Mouse (Mus musculus): Measurements from ENCODE around the gene Nbas.

Nbas gene

DNA sequence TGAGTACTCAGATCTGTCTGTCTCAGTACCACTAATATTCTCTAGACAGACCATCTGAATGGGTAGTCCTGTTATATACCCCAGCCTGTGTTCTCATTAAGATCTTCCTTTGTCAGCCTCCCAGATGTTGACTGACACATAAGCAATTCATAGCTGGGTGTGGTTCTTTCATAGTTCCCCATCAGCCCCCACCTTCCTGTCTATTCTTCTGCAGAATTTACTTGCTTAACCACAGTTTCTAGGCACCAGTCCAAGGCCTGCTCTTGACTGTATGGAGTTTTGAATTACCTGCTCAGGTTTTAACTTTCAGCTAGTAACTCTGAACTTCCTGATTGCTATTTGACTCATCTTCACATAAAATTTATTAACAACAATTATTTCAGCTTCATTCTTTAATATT is 141.3 kb downstream of the Nbas start:
- DNase-seq, result no peak

DNA sequence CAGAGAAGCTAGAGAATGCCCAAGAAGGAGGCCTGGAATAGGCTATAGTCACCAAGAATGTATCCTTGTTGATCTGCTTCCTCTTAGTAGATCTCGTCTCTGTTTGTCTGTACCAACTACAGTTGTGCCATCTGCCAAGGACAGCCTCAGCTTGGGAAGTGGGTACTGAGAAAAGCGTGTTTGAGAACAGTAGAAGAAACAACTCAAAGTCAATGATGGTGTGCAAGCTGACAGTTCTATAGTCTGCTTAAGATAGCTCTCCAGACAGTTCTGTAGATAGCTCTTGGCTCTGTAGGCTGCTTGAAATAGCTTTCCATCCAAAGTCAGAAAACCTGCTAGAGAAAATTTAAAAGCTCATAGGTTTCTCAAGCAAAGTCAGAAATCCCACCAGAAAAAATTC is 149.7 kb downstream of the Nbas start:
- no peak for DNase-seq

- DNase-seq, result no peak
These were observed 161.3 kb downstream of the Nbas start for GRCm38 (mm10) chr12:13430219-13430618.

DNA sequence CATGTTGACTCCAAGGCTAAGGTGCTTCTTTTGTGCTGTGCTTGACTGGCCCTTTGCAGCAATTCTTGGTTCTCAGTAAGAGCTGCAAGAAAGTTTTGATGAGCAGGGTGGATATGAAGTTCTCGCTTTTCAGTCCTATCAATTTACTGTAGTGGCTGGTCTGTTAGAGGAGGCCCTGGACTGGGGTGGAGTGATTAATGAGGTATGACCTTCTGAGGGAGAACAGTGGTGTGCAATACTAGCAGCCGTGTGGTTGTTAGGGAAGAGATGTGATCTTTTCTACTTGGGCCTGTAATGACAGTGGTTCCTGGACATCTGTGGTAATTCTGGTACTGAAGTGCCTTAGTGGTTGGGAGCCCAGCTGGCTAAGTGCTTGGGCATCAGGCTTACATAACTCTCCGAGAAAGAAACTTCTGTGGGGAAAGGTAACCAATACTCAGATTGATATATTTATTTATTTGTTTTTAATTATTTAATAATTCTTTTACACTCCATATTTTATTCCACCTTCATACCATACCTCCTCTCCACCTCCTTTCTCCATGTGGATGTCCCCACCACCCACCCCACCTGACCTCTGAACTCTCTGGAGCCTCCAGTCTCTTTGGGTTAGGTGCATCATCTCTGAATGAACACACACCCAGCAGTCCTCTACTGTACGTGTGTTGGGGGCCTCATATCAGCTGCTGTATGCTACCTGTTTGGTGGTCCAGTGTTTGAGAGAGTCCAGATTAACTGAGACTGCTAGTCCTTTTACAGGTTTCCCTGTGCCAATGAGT is 175.9 kb downstream of the Nbas start:
- DNase-seq, result no peak

GRCm38 (mm10) chr12:13445486-13446065 is 176.6 kb downstream of the Nbas start:
- no peak for DNase-seq

DNA sequence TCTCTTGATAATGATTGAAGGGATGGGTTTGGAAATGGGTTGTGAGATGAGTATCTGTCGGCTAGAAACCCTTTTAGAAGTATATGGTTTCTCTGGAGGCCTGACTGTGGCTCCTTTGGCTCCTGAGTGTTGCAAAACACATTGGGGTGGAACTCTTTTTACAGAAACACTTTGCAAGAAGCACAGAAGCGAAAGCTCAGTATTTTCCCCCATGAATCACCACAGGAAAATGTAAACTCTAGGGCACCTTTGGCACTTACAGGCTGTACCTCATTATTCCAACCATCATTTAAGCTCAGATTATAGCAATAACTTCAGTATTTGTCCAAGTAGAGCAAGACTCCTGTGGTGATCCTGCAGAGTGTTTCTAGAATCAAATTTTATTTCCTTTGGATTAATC is 180.0 kb downstream of the Nbas start:
- no peak for DNase-seq

- no peak for DNase-seq
These were observed 183.1 kb downstream of the Nbas start for GRCm38 (mm10) chr12:13452050-13452449.

- DNase-seq, result no peak
These were observed 191.4 kb downstream of the Nbas start for GRCm38 (mm10) chr12:13460223-13460853.

GRCm38 (mm10) chr12:13461558-13462153 is 192.7 kb downstream of the Nbas start:
- no peak for DNase-seq

DNA sequence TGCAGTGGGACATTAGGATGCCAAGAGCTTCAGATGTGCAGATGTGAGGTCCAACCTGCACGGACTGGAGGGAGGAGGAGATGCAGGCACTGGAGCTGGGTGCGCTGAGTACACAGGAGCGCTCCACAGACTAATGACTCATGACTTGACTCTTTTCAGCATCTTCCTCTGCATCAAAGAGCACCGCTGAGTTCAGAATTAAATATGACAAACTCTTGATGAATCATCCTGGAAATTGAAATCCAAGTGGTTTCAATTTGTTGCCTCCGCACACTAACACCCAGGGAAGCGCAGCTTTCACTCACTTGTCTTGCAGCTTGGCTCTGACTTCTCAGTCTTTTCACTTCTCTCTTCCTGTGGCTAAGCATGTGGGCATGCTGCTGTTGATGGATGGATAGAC is 193.5 kb downstream of the Nbas start:
- no peak for DNase-seq

DNA sequence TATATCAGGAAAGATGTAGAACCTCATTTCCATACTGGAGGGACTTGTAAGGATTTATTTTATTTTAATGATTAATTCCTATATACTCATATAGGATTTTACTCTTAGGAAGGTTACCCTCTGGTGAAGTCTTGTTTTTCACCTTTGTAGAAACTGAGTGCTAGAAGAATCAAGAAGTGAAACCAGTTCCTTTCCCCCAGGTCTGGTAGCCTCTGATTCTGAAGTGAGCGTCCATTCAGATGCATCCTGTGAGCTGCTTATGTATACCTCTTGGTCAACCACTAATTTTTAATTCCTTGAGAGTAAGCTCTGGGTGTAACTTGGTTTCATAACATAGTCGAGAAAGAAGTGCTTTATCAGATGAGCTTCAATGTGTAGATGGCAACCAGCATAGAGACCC is 196.6 kb downstream of the Nbas start:
- no peak for DNase-seq

GRCm38 (mm10) chr12:13474881-13475280 is 205.9 kb downstream of the Nbas start:
- no peak for DNase-seq

DNA sequence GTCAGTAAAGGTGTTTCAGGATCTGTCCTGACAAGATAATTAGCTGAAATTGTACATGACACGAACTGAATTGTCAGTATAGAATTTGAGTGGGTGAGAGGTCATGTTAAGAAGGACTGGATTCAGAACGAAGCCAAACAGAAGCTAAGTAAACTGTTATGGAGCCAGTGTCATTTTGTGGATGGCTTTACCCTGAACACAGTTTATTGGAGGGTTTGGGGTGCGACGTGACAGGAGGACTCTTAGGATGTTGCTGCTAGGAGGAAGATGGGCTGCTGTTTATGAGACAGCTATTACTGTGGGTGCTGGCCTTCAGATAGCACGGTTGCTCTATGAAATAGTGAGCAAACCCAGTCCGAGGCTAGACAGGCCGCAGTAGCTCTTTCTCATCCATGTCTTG is 210.2 kb downstream of the Nbas start:
- no peak for DNase-seq

GRCm38 (mm10) chr12:13486278-13486677 is 217.3 kb downstream of the Nbas start:
- DNase-seq, result no peak

DNA sequence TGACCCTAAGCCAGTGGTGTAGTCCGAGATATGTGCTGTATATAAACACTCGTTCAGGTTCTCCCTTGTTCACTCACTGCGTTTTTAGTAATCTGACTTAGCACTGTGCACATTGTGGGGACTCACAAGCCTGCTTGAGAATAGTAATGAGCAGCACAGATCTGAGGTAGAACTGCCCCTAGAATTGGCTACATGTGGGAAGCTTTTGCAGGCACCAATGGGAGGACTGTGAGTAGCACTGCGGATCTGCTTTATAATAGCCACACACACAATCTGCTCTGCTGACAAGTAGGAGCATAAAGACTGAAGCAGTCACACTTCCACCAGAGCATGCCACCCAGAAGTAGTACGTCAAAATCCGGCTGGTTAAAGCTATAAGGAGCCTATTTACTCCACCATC is 228.3 kb downstream of the Nbas start:
- DNase-seq, result no peak

- no peak for DNase-seq
These were observed 230.4 kb downstream of the Nbas start for GRCm38 (mm10) chr12:13499237-13499889.

DNA sequence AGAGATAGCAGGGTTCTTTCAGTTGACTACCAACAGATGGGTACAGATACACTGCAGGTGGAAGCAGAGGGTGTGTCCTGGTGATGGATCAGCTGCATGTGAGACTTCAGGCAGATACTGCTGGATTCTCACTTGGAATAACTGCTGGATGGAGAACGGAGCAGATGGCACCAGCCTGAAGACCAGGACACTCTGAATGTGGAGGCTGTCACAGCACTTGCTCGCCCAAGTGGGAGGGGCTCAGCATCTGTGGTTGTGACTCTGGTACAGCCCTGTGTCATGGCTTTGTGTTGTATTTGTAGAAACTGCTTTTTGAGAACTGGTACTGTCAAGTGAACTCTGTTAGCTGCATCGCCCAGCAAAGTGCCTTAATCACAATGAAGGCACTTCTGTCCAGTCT is 231.3 kb downstream of the Nbas start:
- no peak for DNase-seq

GRCm38 (mm10) chr12:13504771-13505444 is 236.0 kb downstream of the Nbas start:
- no peak for DNase-seq

GRCm38 (mm10) chr12:13518082-13518481 is 249.1 kb downstream of the Nbas start:
- no peak for DNase-seq

GRCm38 (mm10) chr12:13519413-13519812 is 250.5 kb downstream of the Nbas start:
- no peak for DNase-seq

GRCm38 (mm10) chr12:13532731-13533365 is 263.9 kb downstream of the Nbas start:
- no peak for DNase-seq

DNA sequence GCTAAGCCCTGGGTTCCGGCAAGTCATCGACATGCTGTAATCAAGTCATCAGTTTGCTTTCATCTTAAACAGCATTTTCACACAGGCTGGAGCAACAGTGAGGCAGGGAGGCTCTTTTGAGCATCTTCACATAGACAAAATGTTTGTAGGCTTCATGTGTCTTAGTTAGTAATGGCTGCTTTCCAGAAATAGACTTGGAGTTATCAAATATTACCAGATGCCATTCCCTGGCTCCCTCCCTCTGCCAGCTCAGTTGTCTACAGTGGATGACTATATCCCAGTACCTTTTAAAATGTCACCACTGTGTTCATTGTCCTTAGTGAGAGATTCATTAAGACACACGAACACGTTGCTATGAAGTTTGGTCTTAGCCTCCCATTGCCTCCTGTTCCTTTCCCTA is 270.2 kb downstream of the Nbas start:
- no peak for DNase-seq
